Mouse (Mus musculus) ES-CJ7 (cell line): Measurements from ENCODE around the gene 1190002N15Rik.

Experiments used
- DNase-seq: peaks from one replicate; pipeline ENCODE4 v3.0.0; 2011; ENCODE audit warnings: low read depth, low spot score

1190002N15Rik gene

DNA sequence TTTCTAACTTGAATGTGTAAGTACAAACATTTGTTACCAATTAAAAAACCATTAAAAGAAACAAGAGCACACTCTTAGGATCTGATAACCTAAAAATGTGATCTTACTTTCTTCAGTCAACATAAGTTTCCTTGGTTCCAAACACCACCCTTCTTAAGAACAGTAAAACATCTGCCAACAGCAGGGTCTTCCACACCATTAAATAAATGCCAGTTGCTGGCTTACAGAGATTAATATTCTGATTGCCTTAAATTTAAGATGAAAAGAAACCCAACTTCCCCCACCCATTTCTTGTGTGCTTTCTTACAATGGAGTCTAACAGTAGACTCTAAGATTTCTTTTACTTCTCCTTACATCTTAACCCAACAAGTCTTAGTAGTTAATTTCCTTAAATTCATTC lies 7.9 kb downstream of the 1190002N15Rik start:
- DNase-seq, result no peak

DNA sequence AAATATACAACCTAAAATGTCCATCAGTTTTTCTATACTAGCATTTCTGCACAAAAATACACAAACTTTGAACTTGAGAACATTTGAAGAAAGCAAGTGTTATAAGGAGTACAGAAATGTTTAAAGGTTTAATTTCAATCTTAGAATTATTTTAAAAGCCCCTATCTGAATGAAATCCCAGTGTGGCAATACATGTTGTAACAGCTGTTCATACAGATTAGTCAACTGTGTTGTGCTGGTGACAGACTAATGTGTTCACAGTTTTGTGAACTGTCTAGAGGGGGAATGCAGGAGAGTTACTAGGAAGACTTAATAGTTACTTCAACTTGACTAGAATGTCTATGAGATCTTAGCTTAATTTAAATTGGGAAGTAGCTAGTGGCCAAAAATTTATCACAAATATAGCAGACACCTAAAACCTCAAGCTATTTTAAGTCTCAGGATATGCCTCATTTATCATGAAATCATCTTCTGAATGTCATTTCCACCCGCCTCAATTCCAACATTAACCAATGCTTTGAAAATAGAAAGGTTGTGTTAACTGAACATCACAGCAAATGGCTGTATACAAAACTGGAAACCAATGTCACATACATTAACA lies 8.6 kb downstream of the 1190002N15Rik start:
- DNase-seq, result no peak

DNA sequence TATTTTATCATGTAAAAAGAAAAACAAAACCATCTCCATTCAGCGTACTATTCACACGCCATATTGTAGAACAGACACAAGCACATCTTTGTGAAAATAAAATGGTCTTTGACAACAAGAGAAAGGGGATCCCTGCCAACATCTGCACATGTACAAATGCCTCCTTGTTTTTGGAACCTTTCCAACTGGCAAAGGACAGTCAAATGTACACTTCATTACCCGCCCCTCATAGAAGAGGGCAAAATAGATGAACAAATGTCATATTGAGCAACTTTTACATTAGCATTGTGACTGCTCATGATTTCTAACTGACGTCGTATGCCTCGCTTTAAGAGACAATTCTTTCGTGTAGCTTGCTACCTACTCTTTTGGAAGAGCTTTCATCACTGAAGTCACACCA lies 11.4 kb downstream of the 1190002N15Rik start:
- no peak for DNase-seq

DNA sequence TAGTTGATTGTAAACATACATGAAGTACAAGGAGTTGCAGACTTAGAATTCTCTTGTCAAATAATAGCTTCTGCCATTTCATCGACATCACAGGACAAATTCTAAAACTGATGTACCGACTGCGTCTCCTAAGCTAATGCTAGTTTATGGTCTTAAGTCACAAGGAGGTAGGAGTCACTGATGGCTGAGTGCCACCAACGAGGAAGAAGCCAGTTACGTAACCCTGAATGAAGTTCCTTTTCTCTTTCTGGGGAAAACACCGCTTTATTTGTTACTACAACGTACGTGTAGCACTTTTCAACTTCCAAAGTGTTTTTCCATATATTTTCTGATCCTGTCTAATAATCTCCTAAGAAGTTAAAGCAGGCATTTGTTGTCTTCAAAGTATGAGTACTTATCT lies 25.6 kb downstream of the 1190002N15Rik start:
- DNase-seq, result no peak

DNA sequence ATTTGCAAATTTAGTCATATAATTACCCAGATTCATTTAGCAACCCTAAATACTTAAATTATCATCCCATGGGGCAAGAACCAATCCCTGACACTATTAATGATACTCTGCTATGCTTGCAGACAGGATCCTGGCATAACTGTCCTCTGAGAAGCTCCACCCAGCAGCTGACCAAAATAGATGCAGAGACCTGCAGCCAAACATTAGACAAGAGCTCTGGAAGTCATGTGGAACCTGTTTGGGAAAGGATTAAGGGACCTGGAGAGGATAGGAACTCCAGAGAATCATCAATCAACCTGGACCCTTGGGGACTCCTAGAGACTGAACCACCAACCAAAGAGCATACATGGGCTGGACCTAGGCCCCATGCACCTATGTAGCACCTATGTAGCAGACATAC lies 26.7 kb downstream of the 1190002N15Rik start:
- DNase-seq, result no peak

DNA sequence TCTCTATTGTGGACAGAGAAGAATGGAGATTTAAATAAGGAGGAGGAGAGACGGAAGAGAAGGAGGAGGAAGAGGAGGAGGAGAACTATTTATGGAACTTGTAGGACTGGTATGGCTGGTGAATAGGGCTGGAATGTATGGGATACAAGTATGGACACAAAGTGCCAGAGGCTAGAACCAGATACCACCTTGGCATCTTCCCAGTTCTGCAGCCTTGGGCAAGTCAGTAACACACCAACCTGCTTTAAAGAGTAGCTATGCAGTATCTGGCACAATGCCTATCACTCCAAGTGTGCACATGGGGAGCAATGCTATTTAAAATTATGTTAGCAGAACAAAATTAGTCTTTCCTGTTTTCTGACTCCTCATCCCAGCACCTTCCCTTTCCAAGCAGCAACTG lies 30.9 kb downstream of the 1190002N15Rik start:
- DNase-seq, result no peak

DNA sequence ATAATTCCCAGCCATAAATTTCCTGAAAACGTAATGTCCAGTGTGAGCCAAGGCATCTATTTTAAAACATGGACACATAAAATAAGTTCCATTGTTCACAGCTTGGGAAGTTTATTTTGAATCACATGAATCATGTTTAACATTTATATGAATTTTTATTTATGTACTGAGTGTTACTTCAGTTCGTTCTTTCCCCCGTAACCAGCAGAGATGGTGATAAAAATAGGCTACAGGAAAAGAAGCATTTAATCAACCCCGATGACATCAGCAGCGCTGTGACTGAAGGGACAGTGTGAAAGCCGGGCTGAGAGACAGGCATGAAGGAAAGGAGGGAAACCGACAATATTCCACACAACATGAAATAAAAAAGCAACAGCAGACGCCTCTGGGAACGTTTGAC lies 46.4 kb downstream of the 1190002N15Rik start:
- DNase-seq, result no peak

DNA sequence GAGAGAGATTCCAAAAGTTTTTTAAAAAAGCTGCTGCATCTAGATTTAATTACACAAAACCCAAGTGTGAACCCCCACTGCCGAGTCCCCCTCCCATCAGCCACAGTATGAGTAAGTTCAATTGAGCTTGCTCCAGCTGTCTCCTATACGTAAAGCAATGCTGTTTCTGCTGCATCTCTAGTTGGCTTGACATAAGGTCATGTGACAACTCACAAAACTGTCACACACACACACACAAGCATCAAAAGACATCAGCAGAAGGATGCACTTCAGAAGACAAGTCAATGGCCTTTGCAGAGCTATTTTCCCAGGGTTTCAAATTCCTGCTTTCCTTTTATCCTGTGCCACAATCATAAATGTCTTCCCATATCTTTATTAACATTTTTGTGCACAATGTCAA lies 49.9 kb downstream of the 1190002N15Rik start:
- no peak for DNase-seq

DNA sequence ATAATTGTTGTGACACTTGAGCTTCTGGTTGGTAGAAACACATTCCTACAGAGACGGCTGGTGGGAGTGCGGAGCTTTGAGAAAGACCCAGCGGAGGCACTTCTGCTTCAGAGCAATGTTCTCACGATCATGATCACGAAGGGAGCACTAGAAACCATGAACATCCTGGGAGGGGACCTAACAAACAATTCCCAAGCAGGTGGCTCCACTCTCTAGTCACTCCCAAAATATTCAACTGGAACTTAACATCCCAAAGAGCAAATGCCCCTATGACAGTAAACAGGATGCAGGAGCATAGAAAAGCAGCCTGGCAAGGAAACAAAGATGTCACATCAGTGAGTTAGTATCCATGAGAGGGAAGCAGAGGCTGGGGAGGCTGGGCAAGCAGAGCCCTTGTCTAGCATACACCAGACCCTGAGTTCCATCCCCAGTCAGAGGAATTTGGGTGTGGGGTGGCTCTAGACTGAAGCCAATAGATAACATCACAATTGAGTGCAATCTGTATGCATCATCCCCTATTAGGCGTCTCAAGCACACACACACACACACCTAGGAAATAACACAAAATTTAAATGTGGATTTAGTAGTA lies 54.5 kb downstream of the 1190002N15Rik start:
- no peak for DNase-seq

DNA sequence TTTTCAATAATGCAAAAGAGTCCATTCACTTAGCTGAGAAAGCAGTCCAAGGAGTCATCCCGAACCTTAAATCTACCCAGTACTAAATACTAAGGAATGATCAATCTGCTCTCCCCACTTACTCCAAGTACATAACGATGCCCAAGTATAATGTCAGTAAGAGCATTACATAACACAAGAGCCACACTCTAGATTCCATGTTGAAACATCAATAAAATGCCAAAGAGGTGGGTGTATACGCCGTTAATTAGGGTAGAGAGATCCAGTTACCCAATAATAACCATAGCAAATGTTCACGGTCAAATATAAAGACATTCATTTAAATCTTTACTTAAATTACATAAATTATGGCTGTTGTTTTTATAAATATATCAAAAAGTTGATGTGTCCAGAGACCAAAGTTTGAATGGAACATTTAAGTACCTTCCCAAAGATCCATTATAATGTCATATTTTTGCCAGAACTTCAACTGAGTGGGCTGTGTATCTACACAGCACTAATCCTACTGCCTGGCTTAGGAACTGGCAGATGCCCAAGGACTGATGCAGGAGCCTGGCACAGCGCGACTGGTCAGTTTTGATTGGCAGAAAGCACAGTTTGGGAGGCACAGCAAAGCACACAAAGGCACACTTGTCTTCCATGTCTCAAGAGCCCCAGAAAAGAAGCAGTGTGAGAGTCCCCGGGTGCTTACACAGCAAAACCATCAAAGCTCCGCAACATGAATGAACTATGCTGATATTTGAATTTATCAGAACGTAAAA lies 55.5 kb downstream of the 1190002N15Rik start:
- DNase-seq, result no peak

DNA sequence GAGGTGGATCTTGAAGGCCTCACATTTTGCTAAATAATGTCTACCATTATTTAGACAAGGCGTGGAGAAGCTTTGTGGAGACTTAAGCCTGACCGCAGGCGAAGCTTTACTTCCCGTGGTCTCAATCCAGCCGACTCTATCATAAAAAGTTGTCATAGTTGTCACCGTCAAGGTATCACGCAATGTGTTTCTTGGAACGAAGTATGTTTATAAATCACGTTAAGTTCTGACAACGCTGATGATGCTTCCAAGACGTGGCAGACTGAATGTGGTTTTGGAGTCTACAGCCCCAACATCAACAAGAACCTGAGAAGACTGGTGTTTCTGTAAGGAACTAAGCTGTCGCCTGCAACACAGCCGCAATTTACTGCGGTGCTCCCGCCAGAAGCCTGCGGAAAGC lies 56.8 kb downstream of the 1190002N15Rik start:
- DNase-seq, result no peak

DNA sequence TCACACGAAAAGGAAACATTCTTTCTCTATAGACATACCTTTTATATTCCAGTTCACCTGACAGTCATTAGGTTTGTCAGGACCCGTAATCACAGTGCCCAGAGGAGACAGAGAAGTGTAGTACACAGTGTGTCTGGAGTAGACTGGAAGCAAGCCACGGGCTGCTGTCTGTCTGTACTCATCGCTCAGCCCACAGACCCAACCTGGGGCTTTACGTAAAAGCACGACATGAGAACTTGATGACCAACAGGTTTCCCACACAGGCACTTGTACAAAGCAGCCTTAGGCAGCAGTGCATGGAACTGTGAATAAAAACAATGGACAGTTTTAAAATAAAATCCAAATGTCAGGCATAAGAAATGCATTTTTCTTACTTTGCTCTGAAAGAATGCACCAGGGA lies 58.5 kb downstream of the 1190002N15Rik start:
- DNase-seq, result no peak

DNA sequence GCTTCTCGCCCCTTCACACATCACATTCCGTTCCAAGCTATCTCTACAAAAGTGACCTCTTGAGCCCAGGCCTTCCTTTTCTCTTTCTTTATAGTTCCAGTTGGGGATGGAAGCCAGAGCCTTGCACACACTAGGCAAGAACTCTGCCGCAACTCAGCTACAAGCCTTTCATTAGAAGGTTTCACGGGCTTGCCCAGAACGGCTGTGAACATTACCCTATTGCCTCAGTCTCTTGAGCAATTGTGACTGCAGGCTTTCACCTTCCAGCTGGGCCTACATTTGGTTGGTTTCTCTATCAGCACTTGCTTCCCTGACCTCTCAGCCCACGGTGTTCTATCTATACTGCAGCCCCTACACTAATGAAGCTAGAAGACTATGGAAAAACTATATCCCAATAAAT lies 58.9 kb downstream of the 1190002N15Rik start:
- no peak for DNase-seq

DNA sequence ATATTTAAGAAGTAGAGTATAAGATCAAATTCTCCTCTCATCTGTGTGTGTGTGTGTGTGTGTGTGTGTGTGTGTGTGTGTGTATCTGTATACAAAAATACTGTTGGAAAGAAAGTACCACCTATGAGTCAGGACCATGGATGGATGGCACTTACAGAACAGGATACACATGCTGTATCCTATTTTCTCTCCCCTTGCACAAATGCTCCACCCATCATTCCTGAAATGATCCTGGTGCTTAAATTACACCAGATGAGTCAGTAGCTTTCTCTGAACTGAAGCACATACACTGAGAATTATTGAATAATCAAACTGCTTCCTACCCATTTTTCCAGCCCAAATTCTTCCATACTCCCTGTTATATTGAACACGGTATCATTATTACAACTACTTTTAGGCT lies 61.9 kb downstream of the 1190002N15Rik start:
- no peak for DNase-seq

DNA sequence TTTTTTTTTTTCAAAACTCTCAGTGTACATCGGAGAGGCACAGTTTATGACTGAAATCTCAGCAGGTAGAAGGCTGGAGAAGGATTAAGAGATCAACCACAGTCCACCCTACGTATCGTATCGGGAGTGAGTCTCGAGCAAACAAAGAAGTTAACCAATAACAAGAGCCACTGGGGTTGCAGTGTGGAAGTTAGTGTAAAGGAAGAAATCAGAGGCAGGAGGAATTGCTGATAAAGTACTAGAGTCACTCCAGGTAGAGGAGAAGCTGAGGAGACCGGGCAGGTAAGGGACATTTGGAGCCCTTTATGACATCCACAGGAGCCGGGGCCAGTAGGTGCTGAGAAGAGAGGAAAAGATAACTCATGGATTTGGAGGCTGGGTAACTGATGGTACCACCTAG lies 64.0 kb downstream of the 1190002N15Rik start:
- no peak for DNase-seq

DNA sequence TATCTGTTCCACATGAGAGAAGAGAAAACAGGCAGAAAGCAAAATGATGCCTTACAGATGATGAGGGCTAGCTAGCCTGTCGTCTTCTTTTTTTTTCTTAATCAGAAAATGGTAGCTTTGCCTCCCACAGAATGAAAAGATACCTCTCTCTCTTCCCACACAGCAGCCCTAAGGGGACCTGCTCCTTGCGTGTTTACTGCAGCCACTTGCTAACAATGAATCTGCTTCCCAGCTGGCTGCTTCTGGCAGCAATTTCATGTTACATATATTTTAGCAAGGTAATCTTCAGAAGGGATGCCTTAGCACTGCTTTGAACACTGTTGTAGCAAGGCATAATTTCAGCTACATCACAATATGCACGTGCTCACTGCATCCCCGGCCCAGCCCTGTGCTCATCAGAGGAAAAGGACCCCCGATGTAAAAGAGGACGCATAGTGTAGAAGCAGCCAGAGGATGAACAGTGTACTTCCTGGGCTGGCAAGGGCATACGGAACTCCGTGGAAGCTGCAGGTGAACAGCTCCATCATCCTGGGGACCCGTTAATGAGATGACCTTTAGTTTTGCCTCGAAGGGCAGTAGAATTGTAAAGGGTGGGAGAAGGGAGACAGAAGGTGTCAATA lies 64.8 kb downstream of the 1190002N15Rik start:
- no peak for DNase-seq

DNA sequence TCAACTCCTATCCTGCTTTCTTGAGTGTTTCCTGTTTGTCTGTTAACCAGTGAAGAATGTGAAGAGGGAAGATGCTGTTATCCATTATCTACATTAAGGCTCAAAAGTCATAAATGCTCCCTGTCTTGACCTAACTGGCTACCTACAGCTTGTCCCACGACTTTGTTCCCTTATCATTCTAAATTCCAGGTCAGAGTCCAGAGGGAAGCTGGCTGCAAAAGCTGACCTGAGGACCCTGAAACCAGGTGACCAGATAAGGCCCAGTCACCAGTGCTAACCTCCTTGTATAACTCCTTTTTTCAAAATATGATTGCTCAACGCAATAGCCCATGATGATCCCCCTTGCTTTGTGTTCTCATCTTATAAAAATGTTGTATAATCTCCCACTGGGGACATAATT lies 66.4 kb downstream of the 1190002N15Rik start:
- DNase-seq, result no peak
